Mouse (Mus musculus): ENCODE measurements around the gene Ifne. TPM values are rescaled to one million over a fixed set of nuclear protein-coding genes. Genes with fewer than 3 reads are reported as not detected.
"Not testable (repeated sequence)": the region's sequence is repeated elsewhere in the genome, so short reads cannot be mapped to it uniquely, and the experiment has no call there.

Ifne gene
- polyA plus RNA-seq, 3 experiments from 2014 or later: not detected

DNA sequence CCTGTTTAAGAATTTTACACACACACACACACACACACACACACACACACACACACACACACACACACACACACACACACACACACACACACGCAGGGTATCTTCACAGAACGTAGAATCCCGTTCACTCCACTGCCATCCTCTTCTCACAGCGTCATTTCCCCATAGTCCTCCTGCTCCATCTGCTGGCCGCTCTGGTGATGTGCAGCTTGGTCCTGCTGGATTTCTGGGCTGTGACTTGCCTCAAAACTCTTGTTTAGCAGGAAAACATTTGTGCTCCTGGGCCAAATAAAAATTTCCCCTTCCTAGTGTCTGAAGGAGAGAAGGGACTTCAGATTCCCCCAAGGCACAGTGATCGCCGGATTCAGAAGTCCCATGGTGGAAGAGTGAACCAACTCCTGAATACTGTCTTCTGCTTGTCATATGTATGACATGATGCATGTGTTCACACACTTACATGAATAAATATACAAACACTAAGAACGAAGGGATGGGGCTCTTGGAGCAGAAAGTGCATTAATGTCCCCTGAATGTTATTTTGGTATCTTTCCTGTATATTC is 12.6 kb downstream of the Ifne start:
- peak; percentile 57 for ATAC-seq

DNA sequence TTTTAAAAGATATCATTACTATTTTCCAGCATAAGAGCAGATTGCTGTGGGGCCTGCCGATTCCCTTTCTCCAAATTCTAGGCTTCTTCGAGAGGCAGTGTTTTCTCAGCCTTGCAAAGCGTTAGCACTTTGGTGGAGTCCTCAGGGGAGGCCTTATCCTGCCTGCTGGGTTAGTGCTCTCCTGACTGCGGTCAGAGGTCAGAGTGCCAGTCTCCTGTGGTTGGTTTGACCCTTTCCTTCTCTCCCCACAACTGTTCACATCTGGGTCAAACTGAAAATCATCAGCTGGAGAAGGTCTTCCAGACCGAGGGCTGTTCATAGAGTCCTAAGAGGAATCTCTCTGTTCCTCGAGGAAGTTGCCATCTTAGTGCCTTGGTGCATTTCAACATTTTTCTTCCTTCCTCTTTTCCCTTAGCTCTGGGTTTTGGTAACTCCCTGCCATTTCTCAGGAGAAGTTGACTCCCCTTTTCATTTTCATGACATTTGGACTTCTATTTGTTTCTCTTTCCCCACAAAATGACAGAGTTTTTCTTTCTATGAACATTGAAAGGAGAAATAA is 14.9 kb downstream of the Ifne start:
- peak; percentile 5 for ATAC-seq

DNA sequence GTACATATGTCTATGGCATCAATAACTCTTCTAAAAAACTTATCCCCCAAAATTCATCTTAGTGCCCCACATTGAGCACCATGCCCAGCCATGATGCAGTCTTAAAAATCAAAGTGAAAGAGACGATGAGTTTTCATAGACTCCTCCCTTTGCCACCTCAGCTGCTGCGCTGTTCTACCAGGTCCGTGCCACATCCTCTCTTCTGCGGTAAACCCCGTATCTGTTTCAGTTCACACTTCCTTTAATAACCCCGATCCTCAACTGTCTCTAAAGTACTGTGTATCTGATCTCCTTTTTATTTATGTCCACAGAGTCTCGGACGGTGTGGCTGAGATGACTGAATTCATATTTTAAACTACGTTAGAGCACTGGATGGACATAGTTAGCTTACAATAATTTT is 15.4 kb downstream of the Ifne start:
- ATAC-seq: peak; percentile 86

DNA sequence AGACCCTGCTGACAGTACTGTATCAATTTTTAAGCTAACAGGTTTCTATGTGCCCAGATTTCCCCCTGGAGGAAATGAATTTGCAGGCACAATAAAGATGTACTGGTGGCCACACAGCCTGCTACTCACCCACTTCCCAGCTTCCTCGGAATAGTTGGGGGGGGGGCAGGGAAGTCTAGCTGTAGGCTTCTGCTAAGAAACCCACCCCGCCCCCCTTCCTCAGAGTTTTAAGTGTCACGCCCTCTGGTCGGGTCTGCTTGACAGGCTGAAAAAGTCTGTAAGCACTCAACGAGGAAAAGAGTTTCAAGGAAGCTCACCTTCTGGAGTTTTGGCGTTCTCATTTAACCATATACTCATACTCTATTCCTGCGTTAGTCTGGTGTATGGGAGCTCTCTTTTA is 16.7 kb downstream of the Ifne start:
- ATAC-seq: no peak

DNA sequence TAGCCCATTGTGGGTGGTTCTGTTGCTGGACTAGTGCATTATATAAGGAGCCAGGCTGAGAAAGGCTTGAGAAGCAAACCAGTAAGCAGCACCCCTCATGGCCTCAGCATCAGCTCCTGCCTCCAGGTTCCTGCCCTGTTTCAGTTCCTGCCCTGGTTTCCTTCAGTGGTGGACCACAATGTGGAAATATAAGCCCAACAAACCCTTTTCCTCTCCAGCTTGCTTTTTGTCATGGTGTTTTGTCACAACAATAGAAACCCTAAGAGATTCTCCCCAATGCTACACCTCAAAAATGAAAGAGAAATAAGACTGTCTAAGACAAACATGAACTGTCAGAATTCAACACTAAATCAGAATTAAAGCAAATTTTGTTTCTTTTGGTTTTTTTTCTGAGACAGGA is 20.8 kb downstream of the Ifne start:
- no peak for ATAC-seq

DNA sequence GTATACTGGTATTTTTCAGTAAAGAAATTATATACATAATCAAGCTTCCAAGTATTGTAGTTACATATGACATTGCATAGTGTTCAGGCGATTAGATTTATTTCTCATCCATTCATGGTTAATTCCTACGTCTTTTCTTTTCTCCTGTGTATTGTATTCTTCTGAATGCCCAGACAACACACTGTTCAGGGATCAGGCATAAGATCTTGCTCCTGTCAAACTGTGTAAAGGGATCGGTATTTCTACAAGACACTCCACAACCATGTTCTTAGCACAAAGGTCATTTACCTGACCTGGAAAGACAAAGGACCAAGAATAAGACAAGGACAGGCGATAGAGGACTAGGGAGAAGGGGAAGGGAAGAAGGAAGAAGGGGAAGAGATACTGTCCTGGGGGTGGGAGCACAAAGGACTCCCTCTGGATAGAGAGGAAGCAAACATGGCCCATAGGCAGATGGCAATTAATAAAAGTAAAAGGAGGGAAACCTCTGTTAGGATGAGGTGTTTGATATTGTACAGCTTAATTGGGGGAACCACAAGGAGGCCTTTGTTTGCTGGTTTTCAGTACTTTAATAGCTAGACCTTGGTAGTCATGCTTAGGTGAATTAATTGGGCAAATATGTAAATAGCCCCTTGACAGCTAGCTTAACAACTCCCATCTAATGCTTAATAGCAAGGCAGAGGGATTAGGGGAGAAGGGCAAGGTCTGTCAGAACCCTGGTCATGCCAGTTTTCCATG is 28.8 kb downstream of the Ifne start:
- ATAC-seq: no peak

DNA sequence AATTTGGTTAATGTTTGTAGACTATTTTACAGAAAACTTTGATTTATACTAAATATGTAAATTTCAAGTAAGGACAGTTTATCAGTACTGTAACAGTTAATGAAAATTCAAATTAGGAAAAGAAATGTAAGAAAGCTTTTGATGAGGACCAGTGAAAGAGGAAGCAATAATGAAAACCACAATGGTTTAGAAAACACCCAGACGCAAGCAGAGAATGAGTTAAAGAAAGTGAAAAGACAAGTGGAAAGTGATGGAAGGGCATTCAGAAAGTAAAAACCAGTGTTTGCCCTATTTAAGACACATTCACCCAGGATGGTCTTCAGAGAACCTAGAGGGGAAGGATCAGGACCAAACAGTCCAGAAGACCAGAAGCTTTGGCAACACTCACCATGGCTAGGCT is 30.3 kb downstream of the Ifne start, which contains the start of gene Ifna1:
Gene Ifna1 (plus strand): TSS at position 390 of the 400 bp plus-strand sequence.
- ATAC-seq: no peak

DNA sequence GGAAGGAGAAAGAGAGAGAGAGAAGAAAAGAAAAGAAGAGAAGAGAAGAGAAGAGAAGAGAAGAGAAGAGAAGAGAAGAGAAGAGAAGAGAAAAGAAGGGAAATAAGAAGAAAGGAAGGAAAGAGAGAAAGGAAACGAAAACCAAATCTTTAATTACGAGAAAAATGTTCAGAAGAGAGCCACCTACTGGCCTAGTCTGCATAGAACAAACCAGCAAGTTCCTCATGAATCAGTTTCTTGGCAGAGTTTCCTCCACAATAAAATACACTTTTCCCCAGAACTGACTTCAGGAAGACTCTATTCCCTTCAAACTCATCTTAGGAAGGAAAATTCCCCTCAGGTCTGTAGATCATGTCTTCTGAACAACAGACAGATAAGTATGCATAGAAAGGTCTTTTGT is 34.7 kb downstream of the Ifne start:
- peak; percentile 52 for ATAC-seq

DNA sequence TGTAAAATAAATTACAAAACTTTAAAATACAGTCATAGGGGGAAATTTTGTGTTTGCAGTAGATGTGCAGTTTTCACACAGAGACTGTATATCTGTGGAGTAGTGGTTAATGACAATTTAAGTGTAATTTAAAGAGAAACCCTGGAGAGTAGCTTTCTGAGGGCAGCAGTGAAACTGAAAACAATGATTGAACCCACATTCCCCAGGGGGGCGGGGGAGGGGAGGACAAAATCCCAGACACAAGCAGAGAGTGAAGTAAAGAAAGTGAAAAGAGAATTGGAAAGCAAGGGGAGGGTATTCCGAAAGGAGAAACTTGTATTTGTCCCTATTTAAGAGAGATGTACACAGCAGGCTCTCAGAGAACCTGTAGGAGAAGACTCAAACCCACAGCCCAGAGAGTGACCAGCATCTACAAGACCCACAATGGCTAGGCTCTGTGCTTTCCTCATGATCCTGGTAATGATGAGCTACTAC is 38.5 kb downstream of the Ifne start, which contains the start of gene Ifna4:
Gene Ifna4 (plus strand): TSS at position 424 of the 474 bp plus-strand sequence.
- ATAC-seq: no peak

DNA sequence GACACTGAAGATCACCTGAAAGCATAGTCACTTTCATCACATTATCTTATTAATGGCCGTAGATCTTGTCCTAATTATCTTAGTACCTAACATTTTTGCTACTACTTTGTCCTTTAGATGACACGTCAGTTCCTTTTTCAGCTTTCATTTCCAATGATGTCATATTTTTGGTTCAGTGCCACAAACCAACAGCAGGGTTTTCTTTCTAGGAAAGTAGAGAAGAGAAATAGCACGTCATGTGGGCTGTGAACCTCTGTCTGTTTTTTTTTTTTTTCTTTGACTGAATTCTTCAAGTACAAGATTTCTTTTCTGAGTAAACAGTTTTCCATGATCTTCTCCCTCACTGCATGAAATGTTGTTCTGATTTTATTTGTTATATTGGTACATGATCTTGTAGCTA is 39.9 kb downstream of the Ifne start:
- no peak for ATAC-seq

DNA sequence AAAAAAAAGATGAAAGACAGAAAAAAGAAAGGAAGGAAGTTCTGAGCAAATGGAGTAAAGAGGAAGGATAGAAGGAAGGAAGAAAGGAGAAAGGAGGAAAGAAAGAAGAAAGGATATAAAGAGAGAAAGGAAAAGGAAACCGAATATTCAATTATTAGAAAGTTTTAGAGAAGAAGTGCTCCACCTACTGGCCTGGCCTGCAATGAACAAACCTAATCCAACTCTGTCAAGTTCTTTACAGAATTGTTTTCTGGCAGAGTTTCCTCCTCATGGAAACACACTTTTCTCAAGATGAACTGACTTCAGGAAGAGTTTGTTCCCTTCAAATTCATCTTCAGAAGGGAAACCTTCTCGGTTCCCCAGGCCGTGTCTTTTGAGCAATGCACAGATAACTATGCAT is 41.2 kb downstream of the Ifne start:
- peak; percentile 76 for ATAC-seq

DNA sequence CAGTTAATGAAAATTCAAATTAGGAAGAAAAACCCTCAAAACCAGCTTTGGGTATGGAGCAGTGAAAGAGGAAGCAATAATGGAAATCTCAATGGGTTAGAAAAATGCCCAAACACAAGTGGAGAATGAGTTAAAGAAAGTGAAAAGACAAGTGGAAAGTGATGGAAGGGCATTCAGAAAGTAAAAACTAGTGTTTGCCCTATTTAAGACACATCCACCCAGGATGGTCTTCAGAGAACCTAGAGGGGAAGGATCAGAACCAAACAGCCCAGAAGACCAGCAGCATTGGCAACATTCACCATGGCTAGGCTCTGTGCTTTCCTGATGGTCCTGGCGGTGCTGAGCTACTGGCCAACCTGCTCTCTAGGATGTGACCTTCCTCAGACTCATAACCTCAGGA is 44.8 kb downstream of the Ifne start, which contains the start of gene Ifna5:
Gene Ifna5 (plus strand): TSS at position 301 of the 400 bp plus-strand sequence.
- ATAC-seq: not testable (repeated sequence)

DNA sequence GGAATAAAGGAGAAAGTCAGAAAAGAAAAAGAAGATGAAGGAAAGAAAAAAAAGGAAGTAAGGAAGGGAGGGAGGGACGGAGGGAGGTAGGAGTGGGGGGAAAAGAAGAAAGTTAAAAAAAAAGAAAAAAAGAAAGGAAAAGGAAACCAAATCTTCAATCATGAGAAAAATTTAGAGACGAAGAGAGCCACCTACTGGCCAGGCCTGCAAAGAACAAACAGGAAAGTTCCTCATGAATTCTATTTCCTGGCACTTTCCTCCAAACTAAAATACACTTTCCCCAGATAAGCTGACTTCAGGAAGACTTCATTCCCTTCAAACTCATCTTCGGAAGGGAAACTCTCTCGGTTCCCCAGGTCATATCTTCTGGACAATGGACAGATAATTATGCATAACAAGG is 49.5 kb downstream of the Ifne start:
- peak; percentile 63 for ATAC-seq

Other genes with a start within 250 kb of the Ifne start
- not detected for gene C87499, start 245.8 kb downstream of the Ifne start, polyA plus RNA-seq (2017; shearing (Covaris generic))
- gene Ifna13, start 235.7 kb downstream of the Ifne start, polyA plus RNA-seq (2017; shearing (Covaris generic)): not detected
- not detected for gene Ifna16, start 203.3 kb downstream of the Ifne start, polyA plus RNA-seq (2017; shearing (Covaris generic))
- not detected for gene Ifna2, start 196.3 kb downstream of the Ifne start, polyA plus RNA-seq (2017; shearing (Covaris generic))
- not detected for gene Ifnab, start 188.8 kb downstream of the Ifne start, polyA plus RNA-seq (2017; shearing (Covaris generic))
- not detected for gene Gm26566, start 158.4 kb downstream of the Ifne start, polyA plus RNA-seq (2017; shearing (Covaris generic))
- 10 to 100 TPM; 34.2 to 37.3 (median 35.5) TPM for gene Klhl9, start 157.7 kb downstream of the Ifne start, polyA plus RNA-seq (2017; shearing (Covaris generic))
- gene Gm13271, start 125.3 kb downstream of the Ifne start, polyA plus RNA-seq (2017; shearing (Covaris generic)): not detected
- not detected for gene Gm13283, start 120.1 kb downstream of the Ifne start, polyA plus RNA-seq (2017; shearing (Covaris generic))
- gene Gm13290, start 106.4 kb downstream of the Ifne start, polyA plus RNA-seq (2017; shearing (Covaris generic)): not detected
- gene Gm13289, start 103.3 kb downstream of the Ifne start, polyA plus RNA-seq (2017; shearing (Covaris generic)): not detected
- not detected for gene Gm13272, start 100.4 kb downstream of the Ifne start, polyA plus RNA-seq (2017; shearing (Covaris generic))
- under 1 TPM in 1 of 3 experiments, not detected in 2; 0.58 TPM for gene Ifnz, start 98.1 kb downstream of the Ifne start, polyA plus RNA-seq (2017; shearing (Covaris generic))
- gene Gm13276, start 94.5 kb downstream of the Ifne start, polyA plus RNA-seq (2017; shearing (Covaris generic)): not detected
- not detected for gene Gm13277, start 91.6 kb downstream of the Ifne start, polyA plus RNA-seq (2017; shearing (Covaris generic))
- gene Gm13278, start 88.7 kb downstream of the Ifne start, polyA plus RNA-seq (2017; shearing (Covaris generic)): not detected
- gene Gm13275, start 85.7 kb downstream of the Ifne start, polyA plus RNA-seq (2017; shearing (Covaris generic)): not detected
- not detected for gene Gm13279, start 82.8 kb downstream of the Ifne start, polyA plus RNA-seq (2017; shearing (Covaris generic))
- 1 to 10 TPM in 1 of 3 experiments, under 1 TPM in 1, not detected in 1; 0.39 to 1.6 TPM for gene Gm13285, start 80.5 kb downstream of the Ifne start, polyA plus RNA-seq (2017; shearing (Covaris generic))
- gene Gm13287, start 76.9 kb downstream of the Ifne start, polyA plus RNA-seq (2017; shearing (Covaris generic)): not detected
- gene Gm13288, start 74.7 kb downstream of the Ifne start, polyA plus RNA-seq (2017; shearing (Covaris generic)): not detected
- not detected for gene Ifna7, start 64.0 kb downstream of the Ifne start, polyA plus RNA-seq (2017; shearing (Covaris generic))
- not detected for gene Ifna11, start 60.2 kb downstream of the Ifne start, polyA plus RNA-seq (2017; shearing (Covaris generic))
- not detected for gene Ifna6, start 52.8 kb downstream of the Ifne start, polyA plus RNA-seq (2017; shearing (Covaris generic))
- gene Ifna5, start 44.7 kb downstream of the Ifne start, polyA plus RNA-seq (2017; shearing (Covaris generic)): not detected
- gene Ifna4, start 38.3 kb downstream of the Ifne start, polyA plus RNA-seq (2017; shearing (Covaris generic)): under 1 TPM in 1 of 3 experiments, not detected in 2; 0.63 TPM
- gene Ifna1, start 30.1 kb downstream of the Ifne start, polyA plus RNA-seq (2017; shearing (Covaris generic)): not detected